Mouse (Mus musculus) lung, embryonic 14.5 days (tissue): Measurements from ENCODE around the gene Vapa. TPM values are rescaled to one million over a fixed set of nuclear protein-coding genes. Genes with fewer than 3 reads are reported as not detected.

ENCODE experiments used
- ATAC-seq: fragments of 200-750 bp; cut with Nextera tagmentation; 2 replicates; pipeline ENCODE4 v1.8.0; 2017; ENCODE audit warnings: mild to moderate bottlenecking, moderate TSS enrichment, moderate library complexity; ENCODE audit not compliant: insufficient read depth
- DNase-seq: peaks from one replicate; pipeline ENCODE4 v3.0.0-alpha.2; 2015
- H3K27ac ChIP-seq: fragments of 300-500 bp; sonication (generic); 2 replicates; pipeline ENCODE4 v1.5.1; 2014; ENCODE audit warnings: low read depth, mild to moderate bottlenecking, moderate library complexity
- H3K27me3 ChIP-seq: fragments of 300-500 bp; sonication (generic); 2 replicates; pipeline ENCODE4 v1.6.1; 2014; ENCODE audit warnings: low read length, control low read depth; ENCODE audit not compliant: insufficient read depth
- H3K36me3 ChIP-seq: fragments of 300-500 bp; sonication (generic); 2 replicates; pipeline ENCODE4 v1.6.1; 2014; ENCODE audit warnings: control low read depth; ENCODE audit not compliant: insufficient read depth
- H3K4me1 ChIP-seq: fragments of 300-500 bp; sonication (generic); 2 replicates; pipeline ENCODE4 v1.6.1; 2014; ENCODE audit warnings: antibody characterized with exemption, control low read depth; ENCODE audit not compliant: insufficient read depth
- H3K4me2 ChIP-seq: fragments of 300-500 bp; sonication (generic); 2 replicates; pipeline ENCODE4 v1.6.1; 2014; ENCODE audit warnings: mild to moderate bottlenecking
- H3K4me3 ChIP-seq: fragments of 300-500 bp; sonication (generic); 2 replicates; pipeline ENCODE4 v1.5.1; 2014; ENCODE audit warnings: low read depth, low read length
- H3K9ac ChIP-seq: fragments of 300-500 bp; sonication (generic); 2 replicates; pipeline ENCODE4 v1.6.1; 2014
- H3K9me3 ChIP-seq: fragments of 300-500 bp; sonication (generic); 2 replicates; pipeline ENCODE4 v1.6.1; 2016; ENCODE audit warnings: low read depth, low read length, control low read depth
- CTCF ChIP-seq: IDR thresholded peaks from 2 replicates; pipeline ENCODE4 v1.5.1; 2016; ENCODE audit warnings: antibody characterized with exemption, low read depth
- WGBS: fragments of 180-500 bp; shearing (Covaris S2); extraction: QIAGEN DNeasy Blood & Tissue Kit; methylation state at CpG from one replicate; pipeline ENCODE4 v1.1.7; 2014; 5-methylcytosine and 5-hydroxymethylcytosine counted together
- polyA plus RNA-seq: library from polyadenylated mRNA; unstranded; fragments of >200 nt; fragmentation: Nextera tagmentation; extraction: Ambion mirVana; gene quantifications from 2 replicates; pipeline ENCODE4 v1.2.1, GENCODE M21; 2014

Vapa gene
- polyA plus RNA-seq, 1 experiment from 2014 or later, result 189 TPM

DNA sequence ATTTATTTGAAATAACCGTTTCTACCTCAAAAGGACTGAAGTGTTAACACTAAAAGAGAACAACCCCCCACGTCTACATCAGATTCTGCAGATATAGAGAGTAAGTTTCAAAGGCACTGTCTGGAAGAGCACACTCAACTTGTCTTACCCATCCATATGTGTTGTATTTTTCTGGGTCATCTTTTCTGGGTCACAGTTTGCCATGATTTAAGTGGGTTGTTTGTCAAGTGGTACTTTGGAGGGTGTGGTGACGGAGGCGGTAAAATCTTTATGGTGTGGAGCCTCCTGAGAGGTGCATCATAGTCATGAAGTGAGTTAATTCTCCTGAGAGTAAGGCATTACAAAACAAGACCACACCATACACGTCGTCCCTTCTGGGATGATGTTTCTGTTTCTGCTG, 12.2 kb upstream of the Vapa start:
- no peak for ATAC-seq
- Histone ChIP-seq H3K27ac (no peak overlapping the region), H3K36me3 (no peaks in the 10 kb centered on the region), H3K4me1 (no peaks in the 10 kb centered on the region), H3K9ac (no peak overlapping the region), H3K27me3 (no peaks in the 10 kb centered on the region), H3K4me2 (no peak overlapping the region), H3K9me3 (0 out of 2 replicates have a peak, but pooled peaks cover 6% of the 10 kb centered on the region), H3K4me3 (no peak overlapping the region)
- TF ChIP-seq CTCF, result no peak
- WGBS, result 85% methylated on average over 6 of the region's 6 CpGs
- DNase-seq, result no peak

DNA sequence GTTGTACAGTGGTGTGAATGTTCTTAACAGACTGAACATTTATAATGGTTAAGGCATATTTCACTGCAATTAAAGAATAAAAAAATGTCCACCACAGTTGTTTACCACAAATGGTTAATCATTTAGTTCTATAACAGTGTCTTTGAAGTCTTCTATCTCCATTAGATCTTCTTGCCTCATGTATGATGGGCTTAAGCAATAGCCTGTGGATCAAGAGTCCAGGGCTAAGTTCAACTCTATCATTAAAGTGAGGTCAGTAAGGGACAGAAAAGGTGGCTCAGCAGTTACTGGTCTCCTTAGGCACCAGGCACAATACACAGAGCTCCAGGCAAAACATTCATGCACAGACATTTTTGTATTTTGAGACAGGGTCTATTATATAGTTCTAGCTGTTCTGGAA, 9.8 kb upstream of the Vapa start:
- H3K4me3 ChIP-seq, result no peak overlapping the region
- H3K27ac ChIP-seq, result no peak overlapping the region
- no peaks in the 10 kb centered on the region for H3K36me3 ChIP-seq
- no peaks in the 10 kb centered on the region for H3K4me1 ChIP-seq
- H3K9me3 ChIP-seq, result 0 out of 2 replicates have a peak, but pooled peaks cover 6% of the 10 kb centered on the region
- no peak for DNase-seq
- no peak overlapping the region for H3K9ac ChIP-seq
- H3K27me3 ChIP-seq, result no peaks in the 10 kb centered on the region
- TF ChIP-seq CTCF, result no peak
- H3K4me2 ChIP-seq, result no peak overlapping the region
- no peak for ATAC-seq

DNA sequence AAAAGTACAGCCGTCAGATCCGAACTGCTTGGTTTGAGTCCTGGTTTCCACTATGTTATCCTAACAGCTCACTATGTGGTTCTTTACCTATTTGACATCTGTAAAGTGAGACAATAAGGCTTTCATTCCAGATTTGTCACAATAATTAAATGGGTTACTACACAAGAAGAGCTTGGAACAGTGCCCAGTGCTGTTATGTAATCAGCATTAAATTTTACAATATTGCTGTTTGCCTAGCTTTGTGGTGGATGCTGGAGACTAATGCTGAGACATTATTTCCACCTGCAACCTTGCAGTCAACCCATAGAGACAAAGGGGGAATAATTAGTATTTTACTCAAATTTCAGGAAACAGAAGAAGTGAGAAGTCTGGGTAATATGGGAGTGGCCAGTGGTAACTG, 5.1 kb upstream of the Vapa start:
- WGBS, result 82% methylated on average over 2 of the region's 2 CpGs
- H3K27me3 ChIP-seq, result no peaks in the 10 kb centered on the region
- H3K9me3 ChIP-seq, result no peaks in the 10 kb centered on the region
- H3K36me3 ChIP-seq, result no peaks in the 10 kb centered on the region
- ATAC-seq (no peak), DNase-seq (peak; percentile 68)
- no peak overlapping the region for H3K27ac ChIP-seq
- no peak overlapping the region for H3K4me3 ChIP-seq
- no peak for TF ChIP-seq CTCF
- H3K4me2 ChIP-seq, result no peak overlapping the region
- H3K9ac ChIP-seq, result no peak overlapping the region
- no peaks in the 10 kb centered on the region for H3K4me1 ChIP-seq

DNA sequence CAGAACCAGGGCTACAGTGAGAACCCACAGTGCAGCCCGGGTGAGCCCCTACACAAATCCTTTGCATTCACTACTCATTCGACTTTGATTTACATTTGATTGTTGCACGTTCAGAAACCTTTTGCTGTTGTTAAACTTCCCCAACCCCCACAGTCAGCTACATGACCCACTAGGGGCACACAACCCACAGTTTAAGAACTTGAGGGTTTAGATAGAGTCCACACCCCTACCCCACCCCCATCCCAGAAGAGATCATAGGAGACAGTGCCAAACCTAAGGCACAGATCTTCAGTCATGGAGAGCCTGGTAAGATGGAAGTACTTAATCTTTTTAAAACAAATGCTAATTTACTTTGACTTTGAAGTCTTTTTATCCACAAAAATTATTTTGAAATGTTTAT, 2.3 kb upstream of the Vapa start:
- Histone ChIP-seq H3K27me3 (no peaks in the 10 kb centered on the region), H3K4me2 (no peak overlapping the region), H3K4me1 (peaks cover 5% of the 10 kb centered on the region), H3K4me3 (no peak overlapping the region), H3K36me3 (no peaks in the 10 kb centered on the region), H3K9ac (no peak overlapping the region), H3K9me3 (no peaks in the 10 kb centered on the region), H3K27ac (no peak overlapping the region)
- ATAC-seq (no peak), DNase-seq (no peak)
- WGBS, result 39% methylated on average over 3 of the region's 3 CpGs
- no peak for TF ChIP-seq CTCF

DNA sequence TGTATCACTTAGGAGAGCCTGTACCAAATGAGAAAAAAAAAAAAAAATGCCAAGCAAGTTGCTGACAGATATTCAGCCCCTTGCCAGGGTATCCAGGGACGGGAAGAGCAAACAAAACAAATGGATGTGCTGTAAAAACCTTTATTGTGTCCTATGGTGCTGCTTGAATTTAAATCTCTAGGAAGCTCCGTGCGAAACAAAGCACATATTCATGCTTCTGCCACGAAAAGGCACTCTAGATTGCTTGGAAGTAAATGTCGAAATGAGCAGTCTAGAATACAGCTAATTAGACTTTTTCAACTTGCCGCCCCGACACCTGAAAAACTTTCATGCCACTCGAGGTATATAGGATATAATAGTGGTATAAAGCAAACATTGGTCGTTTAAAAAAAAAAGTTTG, 1.1 kb upstream of the Vapa start:
- H3K9ac ChIP-seq, result peak overlapping the region; percentile 98
- peaks cover 10% of the 10 kb centered on the region for H3K4me1 ChIP-seq
- no peaks in the 10 kb centered on the region for H3K27me3 ChIP-seq
- no peak for TF ChIP-seq CTCF
- H3K4me3 ChIP-seq, result peak overlapping the region; percentile 97
- WGBS, result 2% methylated on average over 9 of the region's 9 CpGs
- peaks cover 4% of the 10 kb centered on the region; the same call in 1 of the 2 replicates for H3K36me3 ChIP-seq
- peak overlapping the region; percentile 82 for H3K4me2 ChIP-seq
- ATAC-seq (no peak), DNase-seq (peak; percentile 50)
- peak overlapping the region; percentile 100 for H3K27ac ChIP-seq
- H3K9me3 ChIP-seq, result no peaks in the 10 kb centered on the region

DNA sequence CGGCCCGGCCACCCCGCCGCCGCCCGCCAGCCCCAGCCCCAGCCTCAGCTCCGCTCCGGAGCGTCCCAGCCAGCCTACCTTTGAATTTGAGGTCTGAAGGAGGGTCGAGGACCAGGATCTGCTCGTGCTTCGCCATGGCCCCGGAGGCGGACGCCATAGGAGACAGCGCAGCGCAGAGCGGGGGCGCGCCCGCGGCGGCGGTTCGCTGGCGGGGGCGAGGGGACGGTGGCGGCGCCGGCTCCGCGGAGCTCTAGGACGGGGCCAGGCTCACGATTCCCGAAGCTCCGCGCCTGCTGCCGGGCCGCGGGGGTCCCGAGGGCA, 253 bp downstream of the Vapa start:
- no peak for TF ChIP-seq CTCF
- DNase-seq (no peak), ATAC-seq (peak; percentile 56)
- H3K36me3 ChIP-seq, result peaks cover 8% of the 10 kb centered on the region; the same call in 1 of the 2 replicates
- peak overlapping the region; percentile 97 for H3K4me3 ChIP-seq
- peak overlapping the region; percentile 98 for H3K9ac ChIP-seq
- under 1% methylated on average over 41 of the region's 42 CpGs for WGBS
- no peaks in the 10 kb centered on the region for H3K27me3 ChIP-seq
- H3K4me1 ChIP-seq, result peaks cover 10% of the 10 kb centered on the region
- peak overlapping the region; percentile 63 for H3K4me2 ChIP-seq
- no peaks in the 10 kb centered on the region for H3K9me3 ChIP-seq
- peak overlapping the region; percentile 100 for H3K27ac ChIP-seq

DNA sequence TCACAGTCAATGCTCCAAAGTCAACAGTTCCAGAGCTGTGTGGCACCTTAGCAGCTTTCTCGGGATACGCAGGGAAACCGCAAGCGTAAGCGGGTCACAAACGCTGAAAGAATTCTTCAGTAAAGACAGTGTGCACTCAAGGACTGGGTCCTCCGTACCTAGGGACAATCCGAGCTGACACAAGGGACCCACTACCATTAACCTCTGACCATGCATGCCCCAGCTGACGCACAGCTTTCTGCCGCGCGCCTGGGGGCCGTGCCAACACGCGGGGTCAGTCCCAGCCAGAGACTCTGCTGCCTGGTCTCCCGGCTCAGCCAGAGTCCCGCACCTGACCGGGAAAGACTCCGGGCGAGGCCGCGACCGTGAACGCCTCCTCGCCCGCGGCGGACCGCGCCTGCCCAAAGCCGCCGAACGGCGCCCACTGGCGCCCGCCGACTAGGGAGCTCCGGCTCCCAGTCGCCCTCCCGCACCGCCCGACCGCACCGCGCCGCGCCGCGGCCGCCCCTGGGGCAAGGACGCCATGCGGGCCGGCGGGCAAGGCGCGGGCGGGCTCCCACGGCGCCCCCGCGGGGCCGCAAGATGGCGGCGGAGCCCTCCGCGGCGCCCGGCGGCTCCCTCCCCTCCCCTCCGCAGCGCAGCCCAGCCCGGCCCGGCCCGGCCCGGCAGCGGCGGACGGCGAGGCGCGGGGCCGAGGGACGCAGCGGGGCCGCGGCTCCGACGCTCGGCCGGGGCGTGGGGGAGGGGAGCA, 789 bp downstream of the Vapa start:
- Histone ChIP-seq H3K27ac (peak overlapping the region; percentile 100), H3K4me3 (peak overlapping the region; percentile 97), H3K9ac (peak overlapping the region; percentile 98), H3K27me3 (no peaks in the 10 kb centered on the region), H3K4me1 (peaks cover 10% of the 10 kb centered on the region), H3K36me3 (peaks cover 8% of the 10 kb centered on the region; the same call in 1 of the 2 replicates), H3K9me3 (no peaks in the 10 kb centered on the region), H3K4me2 (peak overlapping the region; percentile 63)
- ATAC-seq (peak; percentile 39), DNase-seq (peak; percentile 54)
- TF ChIP-seq CTCF, result no peak
- WGBS, result under 1% methylated on average over 66 of the region's 91 CpGs
